Mouse (Mus musculus) B cell, adult 2 months (primary cell): ENCODE results near the gene Fam129a.

Experiments used
- DNase-seq, 2 experiments: peaks; one replicate each; pipeline ENCODE4 v3.0.0; 2022

The Fam129a gene

GRCm38 (mm10) chr1:151570981-151571837, at the start of gene Fam129a:
Gene Fam129a (plus strand): TSS chr1:151571186.
- DNase-seq: peak; percentile 21 to 32

- no peak for DNase-seq
Observed at GRCm38 (mm10) chr1:151526701-151527100, 44.3 kb upstream of the Fam129a start.

GRCm38 (mm10) chr1:151543796-151544477, 27.0 kb upstream of the Fam129a start:
- DNase-seq: no peak

- DNase-seq: no peak
Observed at GRCm38 (mm10) chr1:151544581-151544980, 26.4 kb upstream of the Fam129a start.

GRCm38 (mm10) chr1:151545571-151545970, 25.4 kb upstream of the Fam129a start:
- no peak for DNase-seq

GRCm38 (mm10) chr1:151548896-151549610, 21.9 kb upstream of the Fam129a start:
- no peak for DNase-seq

GRCm38 (mm10) chr1:151549794-151550193, 21.2 kb upstream of the Fam129a start:
- DNase-seq: no peak

GRCm38 (mm10) chr1:151550587-151551479, 20.2 kb upstream of the Fam129a start:
- peak in 1 of 2 experiments; percentile 7 for DNase-seq

- no peak for DNase-seq
Observed at GRCm38 (mm10) chr1:151560536-151560935, 10.4 kb upstream of the Fam129a start.

GRCm38 (mm10) chr1:151563401-151563800, 7.6 kb upstream of the Fam129a start:
- no peak for DNase-seq

- no peak for DNase-seq
Observed at GRCm38 (mm10) chr1:151563893-151564292, 7.1 kb upstream of the Fam129a start.

GRCm38 (mm10) chr1:151564377-151564776, 6.6 kb upstream of the Fam129a start:
- peak; percentile 81 to 82 for DNase-seq

GRCm38 (mm10) chr1:151568682-151569081, 2.3 kb upstream of the Fam129a start:
- DNase-seq: peak; percentile 29 to 32

- no peak for DNase-seq
Observed at GRCm38 (mm10) chr1:151571838-151572578, 1.0 kb downstream of the Fam129a start.

GRCm38 (mm10) chr1:151572601-151573320, 1.8 kb downstream of the Fam129a start:
- DNase-seq: no peak

GRCm38 (mm10) chr1:151580200-151580982, 9.4 kb downstream of the Fam129a start:
- DNase-seq: no peak

GRCm38 (mm10) chr1:151581454-151581853, 10.5 kb downstream of the Fam129a start:
- DNase-seq: no peak

- DNase-seq: no peak
Observed at GRCm38 (mm10) chr1:151581977-151582376, 11.0 kb downstream of the Fam129a start.

GRCm38 (mm10) chr1:151583457-151584181, 12.6 kb downstream of the Fam129a start:
- DNase-seq: no peak

- DNase-seq: no peak
Observed at GRCm38 (mm10) chr1:151584182-151584471, 13.1 kb downstream of the Fam129a start.
